Mouse (Mus musculus) lung, postnatal 0 days (tissue): ENCODE measurements around the gene H2-Ob.

Experiments
- CTCF ChIP-seq: IDR thresholded peaks from 2 replicates; pipeline ENCODE4 v1.5.1; 2016; ENCODE audit warnings: antibody characterized with exemption, mild to moderate bottlenecking
- EP300 ChIP-seq: IDR thresholded peaks from 2 replicates; pipeline ENCODE4 v1.6.1; 2016; ENCODE audit warnings: antibody characterized with exemption, mild to moderate bottlenecking, control low read depth

DNA sequence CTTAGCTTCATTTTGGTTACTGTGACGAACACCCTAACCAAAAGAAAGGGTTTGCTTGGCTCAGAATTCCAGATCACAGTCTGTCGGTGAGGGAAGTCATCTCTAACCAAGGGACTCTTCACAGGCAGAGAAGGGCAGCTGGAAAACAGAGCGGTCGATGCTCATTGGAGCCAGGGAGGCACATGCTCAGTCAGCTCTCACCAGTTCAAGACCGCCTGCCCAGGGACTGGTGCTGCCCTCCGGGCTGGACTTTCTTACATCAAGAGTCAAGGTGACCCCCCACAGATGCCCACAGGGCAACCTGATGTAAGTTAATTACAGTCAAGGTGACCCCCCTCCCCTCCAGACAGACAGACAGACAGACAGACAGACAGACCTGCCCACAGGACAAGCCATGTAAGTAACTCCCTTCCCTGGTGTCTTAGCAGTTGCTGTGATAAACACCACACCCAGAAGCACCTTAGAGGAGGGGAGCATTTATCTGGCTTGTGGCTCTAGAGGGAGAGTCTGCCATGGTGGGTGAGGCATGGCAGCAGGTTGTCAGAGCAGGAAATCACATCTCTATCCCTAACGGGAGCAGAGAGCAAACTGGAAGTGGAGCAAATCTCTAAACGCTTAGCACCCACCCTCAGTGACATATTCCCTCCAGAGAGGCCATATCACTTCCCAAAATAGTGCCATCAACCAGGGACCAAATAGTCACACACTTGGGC is 21.3 kb upstream of the H2-Ob start:
- TF ChIP-seq CTCF = no peak
- no peak for TF ChIP-seq EP300
